Mouse (Mus musculus): ENCODE results near the gene Yy1. TPM values are rescaled to one million over a fixed set of nuclear protein-coding genes. Genes with fewer than 3 reads are reported as not detected.

The Yy1 gene
- polyA plus RNA-seq, 1 experiment from 2014 or later = 26.3 TPM

- ATAC-seq (ENCODE audit: insufficient read depth) (no peak), DNase-seq (no peak)
- Histone ChIP-seq H3K4me2 (no peak overlapping the region), H3K27me3 (ENCODE audit: insufficient read depth, low read length) (no peaks in the 10 kb centered on the region), H3K36me3 (ENCODE audit: insufficient read depth) (peaks cover 64% of the 10 kb centered on the region), H3K4me1 (ENCODE audit: insufficient read depth) (no peaks in the 10 kb centered on the region), H3K9ac (no peak overlapping the region), H3K27ac (ENCODE audit: low read depth) (no peak overlapping the region), H3K4me3 (ENCODE audit: low read depth, low read length) (no peak overlapping the region), H3K9me3 (ENCODE audit: low read depth, low read length) (no peaks in the 10 kb centered on the region)
- 78% methylated on average over 6 of the region's 6 CpGs for WGBS
- no peak for TF ChIP-seq CTCF (IDR thresholded peaks at IDR 0.05; ENCODE audit: low read depth)
These were observed 19.7 kb downstream of the Yy1 start for GRCm38 (mm10) chr12:108812463-108812862.

DNA sequence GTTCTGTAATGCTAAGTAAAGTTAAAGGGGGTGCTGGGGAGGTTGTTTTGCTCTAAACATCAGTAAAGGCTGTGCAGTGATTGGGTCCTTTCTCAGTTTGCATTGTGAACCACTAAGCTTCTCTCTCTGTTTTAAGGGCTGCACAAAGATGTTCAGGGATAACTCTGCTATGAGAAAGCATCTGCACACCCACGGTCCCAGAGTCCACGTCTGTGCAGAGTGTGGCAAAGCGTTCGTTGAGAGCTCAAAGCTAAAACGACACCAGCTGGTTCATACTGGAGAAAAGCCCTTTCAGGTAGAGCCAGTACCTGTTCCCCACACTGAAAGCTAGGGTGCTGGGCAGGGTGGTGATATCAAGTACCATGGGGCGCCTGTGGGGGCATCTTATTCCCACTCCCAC lies 21.7 kb downstream of the Yy1 start:
- Histone ChIP-seq H3K36me3 (ENCODE audit: insufficient read depth) (peaks cover 70% of the 10 kb centered on the region), H3K4me1 (ENCODE audit: insufficient read depth) (no peaks in the 10 kb centered on the region), H3K4me2 (no peak overlapping the region), H3K27me3 (ENCODE audit: insufficient read depth, low read length) (no peaks in the 10 kb centered on the region), H3K27ac (ENCODE audit: low read depth) (no peak overlapping the region), H3K4me3 (ENCODE audit: low read depth, low read length) (no peak overlapping the region), H3K9ac (no peak overlapping the region), H3K9me3 (ENCODE audit: low read depth, low read length) (no peaks in the 10 kb centered on the region)
- DNase-seq (no peak), ATAC-seq (ENCODE audit: insufficient read depth) (no peak)
- 90% methylated on average over 6 of the region's 6 CpGs for whole genome bisulfite sequencing
- no peak for TF ChIP-seq CTCF (IDR thresholded peaks at IDR 0.05; ENCODE audit: low read depth)

- no peak for TF ChIP-seq CTCF (IDR thresholded peaks at IDR 0.05; ENCODE audit: low read depth)
- Histone ChIP-seq H3K4me3 (ENCODE audit: low read depth, low read length) (no peak overlapping the region), H3K9me3 (ENCODE audit: low read depth, low read length) (no peaks in the 10 kb centered on the region), H3K27me3 (ENCODE audit: insufficient read depth, low read length) (no peaks in the 10 kb centered on the region), H3K9ac (no peak overlapping the region), H3K4me2 (no peak overlapping the region), H3K27ac (ENCODE audit: low read depth) (no peak overlapping the region), H3K36me3 (ENCODE audit: insufficient read depth) (peaks cover 65% of the 10 kb centered on the region), H3K4me1 (ENCODE audit: insufficient read depth) (no peaks in the 10 kb centered on the region)
- ATAC-seq (ENCODE audit: insufficient read depth) (no peak), DNase-seq (no peak)
- 75% methylated on average over 11 of the region's 11 CpGs for WGBS
These were observed 23.8 kb downstream of the Yy1 start for GRCm38 (mm10) chr12:108816569-108816968.

GRCm38 (mm10) chr12:108820461-108820860 lies 27.7 kb downstream of the Yy1 start:
- Histone ChIP-seq H3K4me1 (ENCODE audit: insufficient read depth) (no peaks in the 10 kb centered on the region), H3K36me3 (ENCODE audit: insufficient read depth) (peaks cover 37% of the 10 kb centered on the region), H3K4me2 (no peak overlapping the region), H3K27ac (ENCODE audit: low read depth) (no peak overlapping the region), H3K4me3 (ENCODE audit: low read depth, low read length) (no peak overlapping the region), H3K9me3 (ENCODE audit: low read depth, low read length) (no peaks in the 10 kb centered on the region), H3K27me3 (ENCODE audit: insufficient read depth, low read length) (no peaks in the 10 kb centered on the region), H3K9ac (no peak overlapping the region)
- ATAC-seq (ENCODE audit: insufficient read depth) = no peak
- no peak for DNase-seq
- WGBS = 83% methylated on average over 4 of the region's 4 CpGs
- no peak for TF ChIP-seq CTCF (IDR thresholded peaks at IDR 0.05; ENCODE audit: low read depth)

DNA sequence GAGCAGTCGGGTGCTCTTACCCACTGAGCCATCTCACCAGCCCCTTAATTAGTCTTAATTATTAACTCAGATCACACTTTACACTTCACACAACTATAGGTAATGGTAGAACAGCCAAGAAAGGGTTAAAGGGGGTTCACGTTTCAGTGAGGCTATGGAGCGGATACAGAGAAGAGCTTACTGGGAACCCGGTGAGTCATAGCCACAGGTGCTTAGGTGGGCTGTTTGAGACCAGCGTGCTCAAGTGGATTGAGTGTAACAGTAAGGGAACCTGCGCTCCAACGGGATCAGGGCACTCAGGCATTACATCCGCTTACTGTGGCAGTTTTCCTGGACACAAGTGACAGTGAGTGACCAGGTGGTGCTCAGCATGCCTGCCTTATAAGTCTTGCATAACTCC lies 30.3 kb downstream of the Yy1 start:
- Histone ChIP-seq H3K4me1 (ENCODE audit: insufficient read depth) (no peaks in the 10 kb centered on the region), H3K4me2 (no peak overlapping the region), H3K4me3 (ENCODE audit: low read depth, low read length) (no peak overlapping the region), H3K9ac (no peak overlapping the region), H3K9me3 (ENCODE audit: low read depth, low read length) (no peaks in the 10 kb centered on the region), H3K27ac (ENCODE audit: low read depth) (no peak overlapping the region), H3K36me3 (ENCODE audit: insufficient read depth) (peaks cover 28% of the 10 kb centered on the region; the same call in 1 of the 2 replicates), H3K27me3 (ENCODE audit: insufficient read depth, low read length) (no peaks in the 10 kb centered on the region)
- ATAC-seq (ENCODE audit: insufficient read depth) (0 out of 2 replicates have a peak, but pooled peaks have one; percentile 15), DNase-seq (peak; percentile 28)
- 50% methylated on average over 8 of the region's 8 CpGs for WGBS
- TF ChIP-seq CTCF (IDR thresholded peaks at IDR 0.05; ENCODE audit: low read depth) = no peak

DNA sequence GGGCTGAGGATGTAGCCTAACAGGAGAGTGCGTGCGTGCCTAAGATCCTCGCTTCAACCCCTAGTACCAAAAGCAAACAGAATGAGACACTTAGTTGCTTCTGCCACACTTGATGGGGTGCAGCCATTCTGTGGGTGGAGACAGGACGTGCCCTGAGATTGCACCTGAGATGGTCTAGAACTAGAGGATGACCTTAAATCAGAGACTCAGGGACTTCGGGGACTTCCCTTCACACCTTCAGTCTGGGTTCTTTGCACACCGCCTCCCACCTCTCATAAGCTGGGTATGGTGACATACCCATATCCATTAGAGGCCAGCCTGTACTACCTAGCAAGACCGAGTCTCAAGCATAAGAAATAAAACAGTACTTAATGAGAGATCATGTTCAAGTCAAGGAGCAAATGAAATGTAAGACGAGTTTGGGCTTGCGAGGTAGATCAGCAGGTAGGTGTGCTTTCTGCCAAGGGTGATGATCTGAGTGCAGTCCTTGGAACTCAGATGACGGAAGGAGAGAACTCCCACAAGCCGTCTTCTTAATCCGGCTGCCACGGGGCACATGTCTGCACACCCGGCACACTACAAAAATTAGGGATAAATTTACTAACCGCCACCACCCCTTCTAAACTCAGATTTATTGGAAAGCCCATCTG lies 31.6 kb downstream of the Yy1 start:
- peaks cover 17% of the 10 kb centered on the region; the same call in 1 of the 2 replicates for H3K36me3 ChIP-seq (ENCODE audit: insufficient read depth)
- H3K9ac ChIP-seq = no peak overlapping the region
- no peak for ATAC-seq (ENCODE audit: insufficient read depth)
- H3K4me2 ChIP-seq = no peak overlapping the region
- no peaks in the 10 kb centered on the region for H3K4me1 ChIP-seq (ENCODE audit: insufficient read depth)
- WGBS = 84% methylated on average over 15 of the region's 15 CpGs
- no peak for TF ChIP-seq CTCF (IDR thresholded peaks at IDR 0.05; ENCODE audit: low read depth)
- H3K9me3 ChIP-seq (ENCODE audit: low read depth, low read length) = no peaks in the 10 kb centered on the region
- no peak for DNase-seq
- no peak overlapping the region for H3K4me3 ChIP-seq (ENCODE audit: low read depth, low read length)
- no peak overlapping the region for H3K27ac ChIP-seq (ENCODE audit: low read depth)
- H3K27me3 ChIP-seq (ENCODE audit: insufficient read depth, low read length) = no peaks in the 10 kb centered on the region

GRCm38 (mm10) chr12:108825561-108826224 lies 32.9 kb downstream of the Yy1 start:
- no peak for ATAC-seq (ENCODE audit: insufficient read depth)
- WGBS = 92% methylated on average over 13 of the region's 13 CpGs

More at GRCm38 (mm10) chr12:108825561-108826224, 32.9 kb downstream of the Yy1 start:
- H3K9me3 ChIP-seq (ENCODE audit: low read depth, low read length) = no peaks in the 10 kb centered on the region
- H3K27ac ChIP-seq (ENCODE audit: low read depth) = no peak overlapping the region
- TF ChIP-seq CTCF (IDR thresholded peaks at IDR 0.05; ENCODE audit: low read depth) = no peak
- no peak for DNase-seq
- no peak overlapping the region for H3K4me3 ChIP-seq (ENCODE audit: low read depth, low read length)
- H3K36me3 ChIP-seq (ENCODE audit: insufficient read depth) = peaks cover 13% of the 10 kb centered on the region; the same call in 1 of the 2 replicates
- H3K4me2 ChIP-seq = no peak overlapping the region
- H3K27me3 ChIP-seq (ENCODE audit: insufficient read depth, low read length) = no peaks in the 10 kb centered on the region
- H3K9ac ChIP-seq = no peak overlapping the region
- no peaks in the 10 kb centered on the region for H3K4me1 ChIP-seq (ENCODE audit: insufficient read depth)

Measured in lung, embryonic 14.5 days (tissue).